Mouse (Mus musculus) liver, embryonic 14.5 days (tissue): ENCODE data around the gene Fzd4.

Experiments used
- CTCF ChIP-seq: IDR thresholded peaks from 2 replicates; pipeline ENCODE4 v1.5.1; 2016; ENCODE audit warnings: antibody characterized with exemption, low read depth, control low read depth
- EP300 ChIP-seq: IDR thresholded peaks from 2 replicates; pipeline ENCODE4 v1.6.1; 2016; ENCODE audit warnings: antibody characterized with exemption, low read depth

DNA sequence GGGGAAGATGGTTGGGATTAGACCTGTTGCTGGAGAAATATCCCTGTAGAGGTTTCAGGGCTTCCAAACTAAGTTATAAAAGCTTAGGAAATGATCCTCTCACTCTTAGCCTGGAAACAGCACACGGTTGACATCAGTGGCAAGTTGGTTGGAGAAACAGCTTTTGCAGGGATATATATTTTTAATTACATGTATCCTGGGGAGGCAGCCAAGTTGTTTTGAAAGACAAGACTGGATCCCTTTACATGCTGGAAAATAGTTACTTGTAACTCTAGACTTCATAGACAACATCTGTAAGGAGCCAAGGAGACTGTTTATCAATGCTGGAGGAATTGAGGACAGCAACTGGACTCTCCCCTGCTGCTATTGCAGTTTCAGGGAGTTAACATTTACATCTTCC lies 1.9 kb downstream of the Fzd4 start:
- no peak for TF ChIP-seq CTCF
- no peak for TF ChIP-seq EP300
